ENCODE assay signal across 1 mouse cellular context in genomic region chr2:128377176-128377575, GRCm38 (mm10).
TF ChIP-seq lines count a peak whose summit lies in the region.

No protein-coding gene starts in this region.

TF ChIP-seq in CH12.LX, 34 proteins besides CTCF, POLR2A, EP300 and RAD21:
- TF ChIP-seq TBP (conservative IDR thresholded peaks at IDR 0.05; ENCODE audit: low read depth, low read length) = no peak
- TF ChIP-seq MYC (IDR thresholded peaks at IDR 0.05; ENCODE audit: low read depth, low read length) = no peak
- TF ChIP-seq SIN3A (IDR thresholded peaks at IDR 0.05; ENCODE audit: low read length) = no peak
- peak; percentile 23; the same call in 1 of the 2 replicates for TF ChIP-seq MAZ (IDR thresholded peaks at IDR 0.05; ENCODE audit: low read depth, low read length)
